Mouse (Mus musculus) adrenal gland, postnatal 10 days (tissue): ENCODE results near the gene Ankk1. TPM values are rescaled to one million over a fixed set of nuclear protein-coding genes. Genes with fewer than 3 reads are reported as not detected.

Source experiments
- total RNA-seq, 2 experiments: library from RNA; stranded (reverse); gene quantifications; 2 replicates each; pipeline ENCODE4 v1.2.3; 2021

The Ankk1 gene
- total RNA-seq, 2 experiments from 2014 or later, result not detected

Other genes with a start within 250 kb of the Ankk1 start
- gene Gm4894, start 176.5 kb downstream of the Ankk1 start, total RNA-seq, result not detected
- gene Drd2, start 86.4 kb downstream of the Ankk1 start, total RNA-seq, result 1 to 10 TPM; 1.4 to 3.1 TPM
- 1 to 10 TPM; 6.3 to 6.9 TPM for gene Ttc12, start 59.2 kb upstream of the Ankk1 start, total RNA-seq